Mouse (Mus musculus) intestine, embryonic 15.5 days (tissue): ENCODE results near the gene Pik3ca. TPM values are rescaled to one million over a fixed set of nuclear protein-coding genes. Genes with fewer than 3 reads are reported as not detected.

Experiments used
- ATAC-seq: fragments of 200-750 bp; cut with Nextera tagmentation; 2 replicates; pipeline ENCODE4 v1.8.0; 2017; ENCODE audit warnings: moderate TSS enrichment, moderate library complexity
- H3K27ac ChIP-seq: fragments of 300-500 bp; sonication (generic); 2 replicates; pipeline ENCODE4 v1.5.1; 2015; ENCODE audit warnings: mild to moderate bottlenecking, inconsistent platforms
- H3K27me3 ChIP-seq: fragments of 300-500 bp; sonication (generic); replicated peaks from 2 replicates; pipeline ENCODE4 v1.6.1; 2015; ENCODE audit warnings: inconsistent platforms
- H3K36me3 ChIP-seq: fragments of 300-500 bp; sonication (generic); 2 replicates; pipeline ENCODE4 v1.6.1; 2015; ENCODE audit warnings: inconsistent platforms
- H3K4me1 ChIP-seq: fragments of 300-500 bp; sonication (generic); replicated peaks from 2 replicates; pipeline ENCODE4 v1.6.1; 2015; ENCODE audit warnings: inconsistent platforms
- H3K4me2 ChIP-seq: fragments of 300-500 bp; sonication (generic); replicated peaks from 2 replicates; pipeline ENCODE4 v1.6.1; 2015; ENCODE audit warnings: mild to moderate bottlenecking, inconsistent platforms
- H3K4me3 ChIP-seq: fragments of 300-500 bp; sonication (generic); replicated peaks from 2 replicates; pipeline ENCODE4 v1.5.1; 2015; ENCODE audit warnings: inconsistent platforms
- H3K9ac ChIP-seq: fragments of 300-500 bp; sonication (generic); 2 replicates; pipeline ENCODE4 v1.6.1; 2015; ENCODE audit warnings: inconsistent platforms
- H3K9me3 ChIP-seq: fragments of 300-500 bp; sonication (generic); 2 replicates; pipeline ENCODE4 v1.6.1; 2016; ENCODE audit warnings: inconsistent platforms
- WGBS: fragments of 180-500 bp; shearing (Covaris S2); methylation state at CpG from one replicate; pipeline ENCODE4 v1.1.7; 2015; 5-methylcytosine and 5-hydroxymethylcytosine counted together
- polyA plus RNA-seq: library from polyadenylated mRNA; unstranded; fragments of >200 nt; fragmentation: Nextera tagmentation; extraction: Ambion mirVana; gene quantifications from 2 replicates; pipeline ENCODE4 v1.2.1, GENCODE M21; 2015

The Pik3ca gene
- polyA plus RNA-seq, 1 experiment from 2014 or later, result 10.9 TPM

GRCm38 (mm10) chr3:32495856-32496710 lies 98.6 kb downstream of the Pik3ca start:
- 45% methylated on average over 8 of the region's 8 CpGs for WGBS
- Histone ChIP-seq H3K36me3 (no peaks in the 10 kb centered on the region), H3K4me1 (no peaks in the 10 kb centered on the region), H3K4me2 (no peak overlapping the region), H3K4me3 (no peak overlapping the region), H3K9ac (no peak overlapping the region), H3K27ac (no peak overlapping the region), H3K9me3 (no peaks in the 10 kb centered on the region), H3K27me3 (no peaks in the 10 kb centered on the region)
- ATAC-seq, result no peak

- no peak for ATAC-seq
- Histone ChIP-seq H3K36me3 (no peaks in the 10 kb centered on the region), H3K27ac (no peak overlapping the region), H3K9me3 (no peaks in the 10 kb centered on the region), H3K27me3 (no peaks in the 10 kb centered on the region), H3K4me3 (no peak overlapping the region), H3K4me2 (no peak overlapping the region), H3K9ac (no peak overlapping the region), H3K4me1 (no peaks in the 10 kb centered on the region)
- WGBS, result 92% methylated on average over 1 of the region's 1 CpGs
These were observed 99.2 kb downstream of the Pik3ca start for GRCm38 (mm10) chr3:32496711-32497070.

- WGBS, result 94% methylated on average over 2 of the region's 2 CpGs
- Histone ChIP-seq H3K27ac (no peak overlapping the region), H3K4me1 (no peaks in the 10 kb centered on the region), H3K4me3 (no peak overlapping the region), H3K9me3 (no peaks in the 10 kb centered on the region), H3K4me2 (no peak overlapping the region), H3K27me3 (no peaks in the 10 kb centered on the region), H3K36me3 (no peaks in the 10 kb centered on the region), H3K9ac (no peak overlapping the region)
- no peak for ATAC-seq
These were observed 102.9 kb downstream of the Pik3ca start for GRCm38 (mm10) chr3:32500346-32500745.

GRCm38 (mm10) chr3:32505841-32506240 lies 108.4 kb downstream of the Pik3ca start:
- H3K4me3 ChIP-seq, result no peak overlapping the region
- no peak overlapping the region for H3K9ac ChIP-seq
- ATAC-seq, result no peak
- no peaks in the 10 kb centered on the region for H3K27me3 ChIP-seq
- H3K27ac ChIP-seq, result no peak overlapping the region
- H3K9me3 ChIP-seq, result no peaks in the 10 kb centered on the region
- no peak overlapping the region for H3K4me2 ChIP-seq
- 65% methylated on average over 3 of the region's 3 CpGs for WGBS
- H3K4me1 ChIP-seq, result 0 out of 2 replicates have a peak, but pooled peaks cover 3% of the 10 kb centered on the region
- no peaks in the 10 kb centered on the region for H3K36me3 ChIP-seq

GRCm38 (mm10) chr3:32506366-32507225 lies 109.1 kb downstream of the Pik3ca start:
- H3K9me3 ChIP-seq, result no peaks in the 10 kb centered on the region

GRCm38 (mm10) chr3:32508666-32509324 lies 111.3 kb downstream of the Pik3ca start:
- Histone ChIP-seq H3K36me3 (no peaks in the 10 kb centered on the region), H3K4me1 (0 out of 2 replicates have a peak, but pooled peaks cover 3% of the 10 kb centered on the region), H3K27ac (no peak overlapping the region), H3K9ac (no peak overlapping the region), H3K9me3 (no peaks in the 10 kb centered on the region), H3K4me2 (peak overlapping the region; percentile 71), H3K27me3 (no peaks in the 10 kb centered on the region), H3K4me3 (no peak overlapping the region)
- 6% methylated on average over 17 of the region's 17 CpGs for WGBS
- no peak for ATAC-seq

More at GRCm38 (mm10) chr3:32506366-32507225, 109.1 kb downstream of the Pik3ca start:
- Histone ChIP-seq H3K4me3 (no peak overlapping the region), H3K4me2 (no peak overlapping the region), H3K36me3 (no peaks in the 10 kb centered on the region), H3K27ac (no peak overlapping the region), H3K9ac (no peak overlapping the region), H3K27me3 (no peaks in the 10 kb centered on the region), H3K4me1 (0 out of 2 replicates have a peak, but pooled peaks cover 3% of the 10 kb centered on the region)
- ATAC-seq, result no peak
- WGBS, result 56% methylated on average over 11 of the region's 11 CpGs

GRCm38 (mm10) chr3:32509496-32510374 lies 112.3 kb downstream of the Pik3ca start, which contains the start of gene Zfp639:
TSS of gene Zfp639 (plus strand) at chr3:32510259.
- peak within 1 kb of the TSS; percentile 87 for H3K27ac ChIP-seq
- H3K27me3 ChIP-seq, result no peaks in the 10 kb centered on the region
- peak within 1 kb of the TSS; percentile 90 for H3K4me3 ChIP-seq
- ATAC-seq, result no peak; the same call in 1 of the 2 replicates
- H3K4me2 ChIP-seq, result peak within 1 kb of the TSS; percentile 71
- H3K36me3 ChIP-seq, result no peaks in the 10 kb centered on the region
- H3K9ac ChIP-seq, result peak within 1 kb of the TSS; percentile 96
- no peaks in the 10 kb centered on the region for H3K9me3 ChIP-seq
- H3K4me1 ChIP-seq, result 0 out of 2 replicates have a peak, but pooled peaks cover 3% of the 10 kb centered on the region
- 8% methylated on average over 24 of the region's 24 CpGs for WGBS

- Histone ChIP-seq H3K9ac (peak overlapping the region; percentile 96), H3K36me3 (no peaks in the 10 kb centered on the region), H3K4me3 (peak overlapping the region; percentile 90), H3K9me3 (no peaks in the 10 kb centered on the region), H3K27me3 (no peaks in the 10 kb centered on the region), H3K4me2 (peak overlapping the region; percentile 71), H3K4me1 (0 out of 2 replicates have a peak, but pooled peaks cover 3% of the 10 kb centered on the region), H3K27ac (peak overlapping the region; percentile 87)
- WGBS, result under 1% methylated on average over 69 of the region's 69 CpGs
- peak; percentile 97 for ATAC-seq
These were observed 113.1 kb downstream of the Pik3ca start for GRCm38 (mm10) chr3:32510375-32511190.

- Histone ChIP-seq H3K4me3 (peak overlapping the region; percentile 90), H3K27me3 (no peaks in the 10 kb centered on the region), H3K9me3 (no peaks in the 10 kb centered on the region), H3K9ac (peak overlapping the region; percentile 96), H3K36me3 (peaks cover 4% of the 10 kb centered on the region; the same call in 1 of the 2 replicates), H3K27ac (peak overlapping the region; percentile 87), H3K4me2 (peak overlapping the region; percentile 71), H3K4me1 (0 out of 2 replicates have a peak, but pooled peaks cover 3% of the 10 kb centered on the region)
- 6% methylated on average over 13 of the region's 13 CpGs for WGBS
- 0 out of 2 replicates have a peak, but pooled peaks have one; percentile 16 for ATAC-seq
These were observed 113.7 kb downstream of the Pik3ca start for GRCm38 (mm10) chr3:32511191-32511550.

- Histone ChIP-seq H3K4me1 (0 out of 2 replicates have a peak, but pooled peaks cover 3% of the 10 kb centered on the region), H3K9ac (no peak overlapping the region)
- ATAC-seq, result no peak
These were observed 115.3 kb downstream of the Pik3ca start for GRCm38 (mm10) chr3:32512686-32513284.

More at GRCm38 (mm10) chr3:32512686-32513284, 115.3 kb downstream of the Pik3ca start:
- Histone ChIP-seq H3K4me2 (no peak overlapping the region), H3K9me3 (no peaks in the 10 kb centered on the region), H3K27me3 (no peaks in the 10 kb centered on the region), H3K36me3 (peaks cover 11% of the 10 kb centered on the region; the same call in 1 of the 2 replicates), H3K27ac (no peak overlapping the region), H3K4me3 (no peak overlapping the region)
- WGBS, result 89% methylated on average over 7 of the region's 7 CpGs
